Mouse (Mus musculus) embryo, embryonic 10.5 days (tissue): Measurements from ENCODE around the gene Dmrt2.

ENCODE experiments used
- DNase-seq: peaks from one replicate; pipeline ENCODE4 v3.0.0-alpha.2; 2015; ENCODE audit warnings: low spot score

The Dmrt2 gene

GRCm38 (mm10) chr19:25672101-25672950, at the start of gene Dmrt2:
Gene Dmrt2 (plus strand): TSS chr19:25672411.
- peak; percentile 94 for DNase-seq

GRCm38 (mm10) chr19:25628490-25628889, 43.7 kb upstream of the Dmrt2 start:
- peak; percentile 89 for DNase-seq

DNA sequence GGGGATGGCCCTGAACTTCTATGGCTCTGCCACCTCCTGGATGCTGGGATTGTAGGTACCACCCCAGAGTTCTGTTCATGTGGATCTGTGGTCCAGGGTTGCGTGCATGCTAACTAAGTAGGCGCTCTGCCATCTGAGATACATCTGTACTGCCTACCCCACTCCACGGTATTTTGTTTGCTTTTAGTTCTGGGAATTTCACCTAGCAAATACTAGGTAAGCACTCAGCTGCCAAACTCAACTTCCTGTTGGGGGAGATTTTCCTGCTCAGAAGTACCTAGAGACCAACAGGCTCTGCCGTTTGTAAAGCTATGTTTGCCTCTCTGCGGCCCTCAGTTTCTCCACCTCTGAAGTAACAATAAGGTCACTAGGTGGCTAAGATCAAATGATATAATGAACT, 37.1 kb upstream of the Dmrt2 start:
- no peak for DNase-seq

GRCm38 (mm10) chr19:25635622-25636244, 36.5 kb upstream of the Dmrt2 start:
- peak; percentile 92 for DNase-seq

- DNase-seq: no peak
Measured at GRCm38 (mm10) chr19:25638766-25639361, 33.3 kb upstream of the Dmrt2 start.

- no peak for DNase-seq
Measured at GRCm38 (mm10) chr19:25641786-25642185, 30.4 kb upstream of the Dmrt2 start.

GRCm38 (mm10) chr19:25647136-25647535, 25.1 kb upstream of the Dmrt2 start:
- no peak for DNase-seq

DNA sequence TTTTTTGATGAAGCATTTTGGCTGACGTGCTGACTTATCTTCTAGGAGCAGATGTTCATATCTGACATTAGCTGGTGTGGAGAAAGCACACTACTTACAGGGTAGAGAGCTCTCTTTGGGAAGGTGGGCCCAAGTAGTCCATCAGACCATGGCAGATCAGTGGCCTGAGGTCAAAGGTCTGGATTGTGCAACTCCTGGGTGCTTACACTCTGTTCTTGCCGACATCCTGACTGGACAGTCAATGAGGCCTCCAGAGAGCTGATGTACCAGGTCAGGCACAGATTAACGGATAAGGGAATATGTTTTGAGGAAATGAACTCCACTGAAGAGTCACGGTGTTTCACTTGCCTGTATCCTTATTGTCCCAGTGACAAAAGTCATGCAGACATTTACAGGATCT, 23.5 kb upstream of the Dmrt2 start:
- DNase-seq: no peak

DNA sequence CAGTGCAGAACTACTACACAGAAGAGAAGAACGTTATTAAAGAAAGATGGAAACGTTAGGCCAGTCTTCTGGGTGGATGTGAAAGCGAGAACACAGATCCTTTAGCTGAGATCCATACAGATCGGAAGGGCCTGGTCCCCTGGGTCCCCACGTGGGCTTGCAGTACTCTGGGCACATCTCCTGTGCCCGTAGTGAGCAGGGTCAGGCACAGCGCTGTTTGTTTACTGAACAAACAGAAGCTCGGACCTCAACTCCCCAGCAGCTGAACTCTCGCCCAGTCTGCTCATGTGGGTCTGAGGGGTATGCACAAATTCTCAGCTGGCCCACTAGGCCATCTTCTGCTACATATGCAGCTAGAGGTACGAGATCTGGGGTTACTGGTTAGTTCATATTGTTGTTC, 21.7 kb upstream of the Dmrt2 start:
- DNase-seq: no peak

- no peak for DNase-seq
Measured at GRCm38 (mm10) chr19:25652560-25652959, 19.7 kb upstream of the Dmrt2 start.

DNA sequence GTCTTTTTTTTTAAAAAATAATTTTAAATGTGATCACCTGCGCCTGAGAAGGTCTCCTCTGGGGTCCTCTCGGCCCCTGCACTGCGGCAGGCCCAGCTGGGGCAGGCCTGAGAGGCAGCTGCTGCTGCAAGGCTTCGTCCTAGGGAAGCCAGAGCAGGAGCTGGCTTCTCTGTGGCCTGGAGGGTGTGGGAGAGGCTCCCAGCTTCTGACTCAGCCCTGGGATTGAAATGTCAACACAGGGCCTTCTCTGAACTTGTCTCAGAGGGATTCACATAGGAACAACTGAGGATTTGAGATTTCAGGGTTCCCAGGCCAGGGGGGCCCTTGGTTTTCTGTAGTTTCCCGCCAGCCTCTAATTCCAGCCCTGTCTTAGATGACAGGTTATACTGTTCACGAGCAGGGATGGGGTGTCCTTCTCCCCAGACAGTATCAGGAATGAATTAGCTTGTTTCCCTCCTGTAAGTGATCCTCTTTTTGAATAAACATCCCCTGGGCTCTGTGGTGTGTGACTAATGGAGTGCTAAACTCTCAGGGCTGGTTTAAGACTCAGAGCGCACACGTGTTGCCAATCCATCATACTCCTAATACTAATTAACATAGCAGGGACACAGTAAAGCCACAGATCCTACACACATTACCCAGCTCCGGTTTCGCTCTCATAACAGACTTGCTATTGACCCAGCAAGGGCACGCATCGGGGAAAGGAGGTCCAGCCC, 18.0 kb upstream of the Dmrt2 start:
- DNase-seq: peak; percentile 68

- peak; percentile 56 for DNase-seq
Measured at GRCm38 (mm10) chr19:25665486-25666339, 6.5 kb upstream of the Dmrt2 start.

- DNase-seq: peak; percentile 6
Measured at GRCm38 (mm10) chr19:25667836-25668235, 4.4 kb upstream of the Dmrt2 start.

DNA sequence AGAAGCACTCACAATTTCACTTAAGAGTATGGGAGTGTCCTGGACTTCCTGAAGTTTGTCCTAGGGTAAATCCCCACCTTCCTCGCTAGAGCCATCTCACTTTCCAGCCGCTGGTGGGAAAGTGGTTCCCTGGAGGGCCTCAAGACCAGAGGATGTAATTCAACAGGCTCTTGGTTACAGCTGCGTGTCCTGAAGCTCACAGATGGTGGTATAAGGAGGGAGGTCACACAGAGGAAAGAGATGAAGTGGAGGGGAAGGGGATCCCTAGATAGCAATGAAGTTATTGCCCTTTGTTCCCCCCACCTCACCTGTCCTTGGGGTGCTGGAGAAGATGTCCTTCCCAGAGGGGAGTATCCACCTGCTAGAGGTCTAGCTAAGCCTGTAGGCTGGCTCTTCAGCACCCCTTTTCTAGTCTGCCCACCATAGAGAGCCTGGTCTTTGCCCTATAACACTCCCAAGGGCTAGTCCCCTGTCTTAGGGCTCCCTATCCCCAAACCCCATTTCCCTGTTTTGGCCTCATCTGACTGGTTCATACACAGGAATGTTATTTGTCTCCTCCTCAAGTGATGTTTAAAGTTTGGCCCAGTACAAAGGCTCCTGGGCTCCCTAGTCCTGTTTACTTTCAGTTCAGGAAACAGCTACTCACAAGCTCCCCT, 2.5 kb upstream of the Dmrt2 start:
- peak; percentile 42 for DNase-seq

DNA sequence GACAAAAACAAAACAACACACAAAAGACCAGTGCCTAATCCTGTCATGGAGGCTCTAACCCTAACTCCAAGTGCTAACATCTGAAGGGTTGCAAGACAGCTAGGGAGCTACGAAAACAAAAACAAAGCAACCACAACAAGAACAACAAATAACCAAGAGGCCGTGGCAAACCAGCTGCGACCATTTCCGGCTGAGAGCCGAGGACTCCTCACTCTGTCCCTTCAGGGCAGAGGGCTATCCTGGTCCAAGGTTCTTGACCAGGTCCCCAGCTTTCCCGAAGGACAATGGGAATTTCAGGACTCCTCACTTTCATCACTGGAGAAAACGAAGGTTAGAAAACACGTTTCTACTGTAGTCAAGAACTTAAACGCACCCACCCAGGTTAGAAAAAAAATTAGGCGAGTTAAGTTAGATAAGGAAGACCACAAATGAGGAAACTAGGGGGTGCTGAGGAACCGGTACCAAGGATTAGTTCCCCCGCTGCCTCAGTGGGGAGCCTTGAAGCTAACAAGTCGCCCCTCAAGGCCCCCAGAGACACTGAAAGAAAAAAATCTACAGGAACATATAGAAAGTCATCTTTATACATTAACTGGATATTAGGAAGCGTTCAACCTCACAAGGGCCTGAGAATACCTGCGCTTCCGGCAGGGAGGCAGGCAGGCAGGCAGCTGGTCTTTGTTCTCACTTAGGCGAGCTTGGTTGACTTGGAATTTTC, 1.5 kb upstream of the Dmrt2 start:
- DNase-seq: peak; percentile 33

GRCm38 (mm10) chr19:25671681-25672080, 530 bp upstream of the Dmrt2 start:
- DNase-seq: peak; percentile 63

- peak; percentile 48 for DNase-seq
Measured at GRCm38 (mm10) chr19:25673224-25674055, 1.2 kb downstream of the Dmrt2 start.

DNA sequence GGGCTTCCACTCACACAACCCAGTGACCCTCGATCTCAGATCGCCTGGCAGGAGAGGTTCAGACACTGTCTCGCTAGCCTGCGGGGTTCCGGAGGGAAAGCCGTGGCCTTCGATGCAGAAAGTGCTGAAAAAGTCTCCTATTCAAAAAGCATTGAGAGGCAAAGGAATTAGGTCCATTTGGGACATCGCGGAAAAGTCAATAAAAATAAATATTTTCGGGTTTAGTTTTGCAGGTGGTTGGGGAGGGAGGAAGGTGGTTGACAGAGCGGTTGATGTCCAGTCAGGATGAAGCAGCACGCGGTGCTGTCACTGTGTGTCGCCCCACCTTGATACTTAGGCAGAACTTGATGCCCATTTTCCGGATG, 1.8 kb downstream of the Dmrt2 start:
- DNase-seq: no peak

GRCm38 (mm10) chr19:25674744-25675143, 2.5 kb downstream of the Dmrt2 start:
- DNase-seq: peak; percentile 32
